Mouse (Mus musculus): Measurements from ENCODE around the gene Vgll4.
A peak's percentile ranks its signal among the peaks of the same experiment; 100 is the strongest.

GRCm38 (mm10) chr6:114927400-114927799 lies 42.4 kb downstream of the Vgll4 start:
- TF ChIP-seq POLR2A (IDR thresholded peaks at IDR 0.05; ENCODE audit: low read depth, low read length) (no peak), CTCF (IDR thresholded peaks at IDR 0.05; ENCODE audit: borderline replicate concordance, insufficient read depth, low read length) (peak; percentile 5; the same call in 1 of the 2 replicates)
